Mouse (Mus musculus) stomach, postnatal 0 days (tissue): Measurements from ENCODE around the gene Yy2.

Experiments
- CTCF ChIP-seq: IDR thresholded peaks from 2 replicates; pipeline ENCODE4 v1.5.1; 2016; ENCODE audit warnings: antibody characterized with exemption, low read depth, mild to moderate bottlenecking, moderate library complexity
- EP300 ChIP-seq: optimal IDR thresholded peaks from 2 replicates; pipeline ENCODE3; 2016; ENCODE audit warnings: antibody characterized with exemption

DNA sequence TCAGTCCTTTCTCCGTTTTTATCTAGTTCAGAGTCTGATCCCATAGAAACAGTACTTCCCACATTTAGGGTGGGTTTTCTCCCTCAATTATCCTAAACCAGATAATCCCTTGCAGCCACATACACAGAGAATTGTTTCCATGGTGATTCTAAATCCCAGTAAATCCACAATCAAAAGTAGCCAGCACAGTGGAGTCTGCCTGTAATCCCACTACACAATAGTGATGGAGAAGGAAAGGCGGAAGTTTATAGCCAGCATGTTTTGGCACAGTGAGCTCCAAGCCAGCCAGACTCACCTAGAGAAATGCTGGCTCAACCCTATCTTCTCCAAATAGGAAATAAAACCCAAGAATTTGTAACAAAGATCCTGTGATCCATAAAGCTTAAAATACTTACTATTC is 25.8 kb upstream of the Yy2 start:
- TF ChIP-seq CTCF, result no peak
- no peak for TF ChIP-seq EP300
